In genomic region chr1:173349946-173350345, GRCm38 (mm10) we compare ENCODE assay signal across 8 mouse cellular contexts. TPM values are rescaled to one million over a fixed set of nuclear protein-coding genes. Genes with fewer than 3 reads are reported as not detected.
DNase-seq lines count a peak whose midpoint lies in the region; ATAC-seq and TF ChIP-seq lines count a peak whose summit lies in the region.

No protein-coding gene starts in this region.

- no peaks in the 10 kb centered on the region for H3K36me3 ChIP-seq in intestine, embryonic 16.5 days (ENCODE audit: control insufficient read depth, insufficient read depth, low read length)
- H3K36me3 ChIP-seq in lung, postnatal 0 days (ENCODE audit: insufficient read depth, low read length) = no peaks in the 10 kb centered on the region

- no peaks in the 10 kb centered on the region for H3K4me1 ChIP-seq in intestine, embryonic 16.5 days (ENCODE audit: control insufficient read depth, insufficient read depth, low read length)
- no peaks in the 10 kb centered on the region for H3K4me1 ChIP-seq in lung, postnatal 0 days (ENCODE audit: insufficient read depth, low read depth, low read length)

- peak overlapping the region; percentile 38 for H3K4me2 ChIP-seq in intestine, embryonic 16.5 days (ENCODE audit: low read depth, low read length)
- H3K4me2 ChIP-seq in lung, postnatal 0 days (replicated peaks; ENCODE audit: low read depth, low read length) = peak overlapping the region; percentile 25; the same call in 1 of the 2 replicates

- peak; percentile 94 for DNase-seq in heart, adult 11 months
- no peak for DNase-seq in heart, postnatal 25 days (ENCODE audit: low spot score)
- DNase-seq in c-Kit-negative CD71-positive TER-119-positive erythroid progenitor cells, embryonic 14.5 days (ENCODE audit: low read depth, low spot score) = peak; percentile 71
- peak; percentile 37 to 63 for DNase-seq in heart, adult 18-20 months
- DNase-seq in lung, postnatal 0 days (ENCODE audit: low spot score) = peak; percentile 35
- DNase-seq in ovary, postnatal 36 days (ENCODE audit: low spot score) = peak; percentile 18

- TF ChIP-seq CTCF in lung, postnatal 0 days (IDR thresholded peaks at IDR 0.05) = no peak

- no peaks in the 10 kb centered on the region for H3K27me3 ChIP-seq in intestine, embryonic 16.5 days (replicated peaks; ENCODE audit: control insufficient read depth, insufficient read depth, low read length)
- H3K27me3 ChIP-seq in lung, postnatal 0 days (replicated peaks; ENCODE audit: insufficient read depth, low read length) = no peaks in the 10 kb centered on the region

- no peak for TF ChIP-seq EP300 in lung, postnatal 0 days (IDR thresholded peaks at IDR 0.05)

- 1% methylated on average over 6 of the region's 6 CpGs for WGBS in intestine, embryonic 16.5 days
- 2% methylated on average over 6 of the region's 6 CpGs for WGBS in lung, postnatal 0 days

- no peak overlapping the region for H3K27ac ChIP-seq in intestine, embryonic 16.5 days (ENCODE audit: low read length)
- no peak overlapping the region for H3K27ac ChIP-seq in lung, postnatal 0 days (ENCODE audit: low read length)

- peak overlapping the region; percentile 2; the same call in 1 of the 2 replicates for H3K4me3 ChIP-seq in intestine, embryonic 16.5 days (ENCODE audit: low read length)
- no peak overlapping the region for H3K4me3 ChIP-seq in lung, postnatal 0 days (ENCODE audit: low read depth, low read length)

- intact Hi-C loops in heart, postnatal 25 days (cut with DNase I) = no loop called here

- peak; percentile 89 for ATAC-seq in intestine, embryonic 16.5 days
- peak; percentile 64 for ATAC-seq in lung, postnatal 0 days
- no peak for ATAC-seq in activated CD4-positive, CD25-positive, alpha-beta regulatory T cell, adult 4 months

- no peaks in the 10 kb centered on the region for H3K9me3 ChIP-seq in intestine, embryonic 16.5 days (ENCODE audit: control insufficient read depth, low read length)
- H3K9me3 ChIP-seq in lung, postnatal 0 days (ENCODE audit: low read length) = no peaks in the 10 kb centered on the region

- H3K9ac ChIP-seq in intestine, embryonic 16.5 days (ENCODE audit: low read depth, low read length) = no peak overlapping the region
- no peak overlapping the region for H3K9ac ChIP-seq in lung, postnatal 0 days (replicated peaks; ENCODE audit: low read depth)

RNA-seq across cellular contexts. Expression of gene Aim2, which starts 0.7 kb away (rescaled TPM):
- 1 to 10 TPM; 1.2 to 1.6 TPM for total RNA-seq in heart, postnatal 25 days (2021)
- total RNA-seq in heart, adult 18-20 months (2021) = 1 to 10 TPM; 1.2 to 1.6 TPM
- 3.9 and 5.3 TPM in 2 replicates for polyA plus RNA-seq in intestine, embryonic 16.5 days (2015; fragmentation: Nextera tagmentation; extraction: Ambion mirVana)
- polyA plus RNA-seq in lung, postnatal 0 days (2015; fragmentation: Nextera tagmentation; extraction: Ambion mirVana) = 2.1 and 3.4 TPM in 2 replicates
- polyA plus RNA-seq in activated CD4-positive, CD25-positive, alpha-beta regulatory T cell, adult 4 months (2017; shearing (Covaris generic)) = 10 to 100 TPM; 40.0 to 50.8 TPM

RNA-seq across cellular contexts. Expression of gene Ackr1, which starts 16.4 kb away (rescaled TPM):
- total RNA-seq in heart, postnatal 25 days (2021) = under 1 TPM; 0.52 to 0.61 TPM
- total RNA-seq in heart, adult 18-20 months (2021) = 1 to 10 TPM in 1 of 2 experiments, under 1 TPM in 1; 0.30 to 1.0 TPM
- polyA plus RNA-seq in intestine, embryonic 16.5 days (2015; fragmentation: Nextera tagmentation; extraction: Ambion mirVana) = 1.4 and 2.3 TPM in 2 replicates
- polyA plus RNA-seq in lung, postnatal 0 days (2015; fragmentation: Nextera tagmentation; extraction: Ambion mirVana) = 0.36 and 0.70 TPM in 2 replicates
- not detected for polyA plus RNA-seq in activated CD4-positive, CD25-positive, alpha-beta regulatory T cell, adult 4 months (2017; shearing (Covaris generic))

RNA-seq across cellular contexts. Expression of gene Cadm3, which starts 17.5 kb away (rescaled TPM):
- 1 to 10 TPM; 2.2 to 3.1 TPM for total RNA-seq in heart, postnatal 25 days (2021)
- 1 to 10 TPM; 2.1 to 2.3 TPM for total RNA-seq in heart, adult 18-20 months (2021)
- 1.8 and 2.0 TPM in 2 replicates for polyA plus RNA-seq in intestine, embryonic 16.5 days (2015; fragmentation: Nextera tagmentation; extraction: Ambion mirVana)
- polyA plus RNA-seq in lung, postnatal 0 days (2015; fragmentation: Nextera tagmentation; extraction: Ambion mirVana) = 0.26 and 0.39 TPM in 2 replicates
- polyA plus RNA-seq in activated CD4-positive, CD25-positive, alpha-beta regulatory T cell, adult 4 months (2017; shearing (Covaris generic)) = not detected
